Mouse (Mus musculus) T-helper 2 cell (primary cell): ENCODE measurements around the gene Rps8.

Source experiments
- in situ Hi-C: fragments of 300-600 bp; cut with MboI, MseI; formaldehyde crosslinking; loops from one replicate; pipeline ENCODE4 v1.15.1; 2025; ENCODE audit warnings: high pct_unique_total_duplicates

The Rps8 gene

DNA sequence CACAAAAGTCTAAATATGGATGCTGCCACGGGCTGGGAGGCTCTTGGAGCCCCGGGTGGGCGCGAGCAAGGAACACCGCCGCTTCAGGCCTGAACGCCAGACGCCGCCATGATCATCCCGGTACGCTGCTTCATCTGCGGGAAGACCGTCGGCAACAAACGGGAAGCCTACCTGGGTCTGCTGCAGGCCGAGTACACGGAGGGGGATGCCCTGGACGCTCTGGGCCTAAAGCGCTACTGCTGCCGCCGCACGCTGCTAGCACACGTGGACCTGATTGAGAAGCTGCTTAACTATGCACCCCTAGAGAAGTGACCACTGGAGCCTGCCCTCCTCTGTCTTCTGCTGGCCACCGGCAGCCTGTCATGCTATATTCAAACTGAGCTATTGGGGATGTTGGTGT is 7.2 kb downstream of the Rps8 start:
- in situ Hi-C loops = no loop called here

DNA sequence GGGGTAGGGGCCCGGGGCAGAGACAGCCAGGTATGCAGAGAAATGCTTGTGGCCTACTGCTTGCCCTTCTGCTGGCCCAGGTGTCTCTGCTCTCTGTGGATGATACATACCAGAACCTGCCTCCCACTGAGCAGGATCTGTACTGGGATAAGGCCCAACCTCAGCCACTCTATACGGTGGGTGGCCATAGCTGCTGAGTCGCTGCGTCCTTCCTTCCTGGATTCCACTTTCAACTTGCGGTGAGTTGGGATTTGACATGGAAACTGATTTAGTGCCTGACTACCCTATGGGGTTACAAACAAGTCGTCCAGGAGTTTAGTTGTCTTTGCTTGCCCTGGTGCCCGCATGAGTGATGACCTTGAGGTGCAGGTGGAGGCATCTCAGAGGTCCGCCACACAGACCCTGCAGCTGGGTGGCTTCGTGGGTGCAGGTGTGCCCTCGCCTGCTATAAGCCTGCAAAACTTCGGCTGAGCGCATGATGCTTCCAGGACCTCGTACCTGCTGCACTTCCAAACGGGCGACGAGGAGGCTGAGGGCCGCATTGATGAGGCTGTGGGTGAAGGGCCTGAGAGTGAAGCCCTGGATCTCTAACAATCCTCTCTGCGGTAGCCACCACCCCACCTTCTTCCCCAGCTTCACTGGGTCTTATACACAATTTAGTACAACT is 7.9 kb downstream of the Rps8 start:
- in situ Hi-C loops = no loop called here

DNA sequence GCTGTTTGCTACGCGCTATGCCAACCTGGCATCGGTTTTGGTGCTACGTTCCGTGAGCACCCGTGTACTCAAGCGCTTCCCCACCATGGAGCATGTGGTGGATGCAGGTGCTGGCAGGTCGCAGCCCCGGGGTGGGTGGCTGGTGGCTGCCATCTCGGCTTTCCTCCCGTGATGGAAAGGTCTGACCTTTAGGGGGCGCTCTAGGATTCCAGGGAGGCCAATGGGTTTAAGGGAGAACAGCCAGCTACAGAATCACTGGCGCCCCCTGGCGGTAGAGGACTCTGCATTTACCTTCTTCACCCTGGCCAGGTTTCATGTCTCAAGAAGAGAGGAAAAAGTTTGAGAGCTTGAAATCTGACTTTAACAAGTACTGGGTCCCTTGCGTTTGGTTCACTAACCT is 9.9 kb downstream of the Rps8 start:
- in situ Hi-C loops = no loop called here

DNA sequence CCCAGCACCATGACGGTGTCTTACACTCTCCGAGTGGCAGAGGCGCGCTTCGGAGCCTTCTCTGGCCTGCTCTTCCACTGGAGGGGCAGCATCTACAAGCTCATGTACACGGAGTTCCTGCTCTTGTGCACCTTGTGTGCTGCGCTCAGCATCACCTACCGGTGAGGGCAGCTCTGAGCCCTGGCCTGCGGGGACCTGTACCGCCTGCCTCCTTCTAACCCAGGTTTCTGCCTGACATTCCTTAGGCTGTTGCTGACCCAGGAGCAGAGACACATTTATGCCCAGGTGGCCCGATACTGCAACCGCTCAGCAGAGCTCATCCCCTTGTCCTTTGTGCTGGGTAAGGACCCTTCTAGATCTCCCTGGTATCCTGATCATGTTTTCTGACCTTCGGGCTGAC is 10.8 kb downstream of the Rps8 start:
- in situ Hi-C loops = no loop called here

DNA sequence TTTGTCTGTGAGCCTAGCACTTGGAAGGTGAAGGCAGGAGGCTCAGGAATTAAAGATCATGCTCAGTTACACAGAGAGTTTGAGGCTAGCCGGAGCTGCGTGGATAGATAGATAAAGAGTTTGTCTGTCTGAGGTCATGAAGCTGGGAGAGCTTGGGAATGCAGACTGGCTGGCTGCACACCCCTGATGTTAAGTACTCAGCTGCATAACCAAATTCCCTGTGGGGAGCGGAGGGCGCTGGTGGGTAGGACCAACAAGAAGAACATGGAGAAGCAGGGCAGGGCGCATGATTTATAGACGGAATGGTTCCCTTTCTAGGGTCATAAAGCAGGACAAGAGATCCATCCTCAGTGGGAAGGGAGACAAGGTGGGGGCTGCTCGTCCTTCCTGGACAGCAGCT is 13.0 kb downstream of the Rps8 start:
- in situ Hi-C loops = no loop called here

DNA sequence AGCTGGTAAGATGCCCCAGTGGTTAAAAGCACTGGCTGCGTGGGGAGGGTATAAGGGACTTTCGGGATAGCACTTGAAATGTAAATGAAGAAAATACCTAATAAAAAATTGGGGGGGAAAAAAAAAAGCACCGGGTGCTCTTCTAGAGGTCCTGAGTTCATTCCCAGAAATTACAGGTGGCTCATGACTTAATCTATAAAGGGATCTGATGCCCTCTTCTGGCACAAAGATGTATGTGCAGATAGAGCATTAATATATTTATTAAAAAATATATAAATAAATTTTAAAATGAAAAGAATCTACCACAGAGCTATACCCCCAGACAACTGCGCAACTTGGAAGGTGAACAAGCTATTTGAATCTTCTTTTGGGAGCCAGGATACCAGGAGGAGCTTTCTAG is 15.4 kb downstream of the Rps8 start:
- in situ Hi-C loops = no loop called here

DNA sequence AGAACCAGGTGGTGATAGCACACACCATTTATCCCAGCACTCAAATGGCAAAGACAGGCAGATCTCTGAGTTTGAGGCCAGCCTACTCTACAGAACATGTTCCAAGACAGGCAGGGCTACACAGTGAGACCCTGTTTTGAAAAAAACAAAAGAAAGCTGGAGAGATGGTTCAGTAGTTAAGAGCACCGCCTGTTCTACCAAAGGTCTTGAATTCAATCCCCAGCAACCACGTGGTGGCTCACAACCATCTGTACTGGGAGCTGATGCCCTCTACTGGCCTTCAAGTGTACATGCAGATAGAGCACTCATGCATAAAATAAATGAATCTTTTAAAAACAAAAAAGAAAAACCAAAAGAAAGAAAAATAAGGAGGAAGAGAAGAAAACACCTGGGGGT is 16.8 kb downstream of the Rps8 start:
- in situ Hi-C loops = loop anchor here (10.0 kb wide), 1 partner anchor 314 kb away; the partner anchor contains the start of gene Hpdl

DNA sequence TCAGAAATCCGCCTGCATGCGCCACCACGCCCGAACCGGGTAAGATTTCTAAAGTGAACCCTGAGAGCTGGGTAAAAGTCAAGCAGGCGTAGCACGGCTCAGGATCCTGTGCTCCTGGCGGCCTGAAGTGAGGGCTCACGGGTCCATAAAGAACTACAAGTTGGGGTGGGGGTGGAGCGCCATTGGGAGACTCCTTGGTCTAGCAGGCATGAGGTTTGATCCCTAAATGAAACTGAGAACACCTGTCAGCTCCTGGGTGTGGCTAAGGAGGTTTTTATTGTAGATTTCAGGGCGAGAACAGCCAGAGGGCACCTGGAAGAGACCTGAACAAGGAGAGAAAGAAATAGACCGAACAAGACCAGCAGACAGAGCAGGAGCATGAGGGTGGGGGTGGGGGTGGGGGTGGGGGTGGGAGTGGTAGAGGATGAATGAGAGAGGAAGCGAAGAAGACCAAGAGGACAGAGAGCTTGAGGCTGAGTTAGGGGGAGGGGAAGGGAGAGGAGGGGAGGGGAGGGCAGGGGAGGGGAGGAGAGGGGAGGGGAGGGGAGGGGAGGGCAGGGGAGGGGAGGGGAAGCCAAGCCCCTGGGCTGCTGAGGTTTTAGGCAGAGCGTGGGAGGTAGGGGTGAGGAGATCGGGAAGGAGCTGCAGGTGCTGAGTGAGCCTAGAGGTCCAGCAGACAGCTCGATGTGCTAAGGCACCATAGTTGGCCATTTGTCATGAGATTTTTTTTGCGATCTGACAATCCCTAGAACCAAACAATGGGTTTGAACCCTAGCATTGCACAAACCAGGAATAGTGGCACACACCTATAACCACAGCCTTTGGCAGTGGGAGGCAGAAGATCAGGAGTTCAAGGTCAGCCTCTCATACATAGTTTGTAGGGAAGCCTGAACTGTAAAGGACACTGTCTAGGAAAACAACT is 17.5 kb downstream of the Rps8 start:
- in situ Hi-C loops = loop anchor here (10.0 kb wide), 1 partner anchor 314 kb away; the partner anchor contains the start of gene Hpdl

DNA sequence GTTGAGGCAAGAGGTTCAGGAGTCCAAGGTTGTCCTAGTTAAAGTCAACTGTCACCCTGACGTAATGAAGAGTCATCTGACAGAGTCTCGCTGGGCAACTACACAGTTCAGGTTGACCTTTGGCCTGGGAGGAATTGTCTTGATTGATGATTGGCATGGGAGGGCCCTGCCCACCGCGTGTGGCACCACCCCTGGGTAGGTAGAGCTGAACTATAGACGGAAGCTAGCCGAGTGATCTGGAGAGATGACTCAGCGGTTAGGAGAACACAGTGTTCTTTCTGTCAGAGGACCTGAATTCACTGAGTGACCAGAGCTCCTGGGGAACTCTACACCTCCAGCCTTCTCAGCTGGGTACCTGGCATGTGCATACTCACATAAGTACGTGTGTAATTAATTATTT is 20.0 kb downstream of the Rps8 start:
- in situ Hi-C loops = loop anchor here (10.0 kb wide), 1 partner anchor 311 kb away; the partner anchor contains the start of gene Hpdl

DNA sequence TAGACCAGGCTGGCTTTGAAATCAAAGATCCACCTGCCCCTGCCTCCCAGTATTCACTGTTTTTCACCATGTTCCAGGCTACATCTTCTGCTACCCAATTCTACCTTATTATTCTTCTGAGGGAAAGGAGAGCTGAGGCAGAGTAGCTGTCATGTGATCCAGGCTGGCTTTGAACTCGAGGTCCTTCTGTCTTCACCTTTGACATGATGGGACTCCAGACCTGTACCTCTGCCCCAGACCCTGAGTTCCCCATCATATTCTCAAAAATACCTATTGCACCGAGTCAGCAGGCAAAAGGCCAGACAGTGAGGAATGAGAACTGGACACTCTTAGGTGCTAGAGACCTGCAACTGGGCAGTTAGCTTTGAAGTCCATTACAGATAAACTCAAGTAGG is 21.4 kb downstream of the Rps8 start:
- in situ Hi-C loops = loop anchor here (5.0 to 10.0 kb wide), 2 partner anchors 137 to 310 kb away; partner anchors contain the start of genes Hectd3 and Hpdl

DNA sequence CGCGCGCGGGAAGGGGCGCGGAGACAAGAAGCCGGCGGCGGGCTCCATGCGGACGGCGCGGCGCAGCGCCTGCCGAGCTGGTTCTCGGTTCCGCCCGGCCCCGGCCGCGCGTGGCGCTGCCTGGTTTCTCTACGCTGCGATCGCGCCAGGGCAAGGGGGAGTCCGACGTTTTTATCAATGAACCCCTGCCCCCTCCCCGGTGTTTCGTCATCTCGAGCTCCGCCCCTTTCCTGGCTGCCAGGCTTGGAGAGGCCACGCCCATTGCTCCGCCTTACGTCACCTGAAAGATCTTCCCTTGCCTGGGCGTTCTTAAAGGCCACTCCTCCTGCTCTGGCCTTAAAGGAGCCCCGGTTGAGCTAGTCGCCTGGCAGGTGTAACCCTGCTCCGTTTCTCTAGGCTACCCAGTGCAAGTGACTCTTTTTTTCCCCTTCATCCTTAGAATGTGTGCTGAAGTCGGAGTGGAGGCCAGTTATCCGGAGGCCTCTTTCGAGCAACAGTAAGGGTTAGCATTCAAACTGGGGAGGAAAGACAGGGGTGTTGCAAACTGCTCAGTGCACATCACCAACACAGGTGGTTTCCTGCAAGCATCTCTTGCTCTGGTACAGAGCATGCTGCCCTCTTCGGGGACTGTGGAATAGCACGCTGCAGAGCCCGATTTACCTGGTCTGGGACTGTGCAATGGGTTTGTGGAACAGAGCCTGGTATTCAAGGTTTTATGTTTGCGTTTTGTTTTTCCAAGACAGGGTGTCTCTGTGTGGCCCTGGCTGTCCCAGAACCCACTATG is 22.0 kb downstream of the Rps8 start, which contains the start of gene Plk3:
TSS of gene Plk3 (minus strand) at position 147 of the 784 bp plus-strand sequence.
- in situ Hi-C loops = loop anchor here (5.0 to 10.0 kb wide), 2 partner anchors 137 to 309 kb away; partner anchors contain the start of genes Hectd3 and Hpdl

DNA sequence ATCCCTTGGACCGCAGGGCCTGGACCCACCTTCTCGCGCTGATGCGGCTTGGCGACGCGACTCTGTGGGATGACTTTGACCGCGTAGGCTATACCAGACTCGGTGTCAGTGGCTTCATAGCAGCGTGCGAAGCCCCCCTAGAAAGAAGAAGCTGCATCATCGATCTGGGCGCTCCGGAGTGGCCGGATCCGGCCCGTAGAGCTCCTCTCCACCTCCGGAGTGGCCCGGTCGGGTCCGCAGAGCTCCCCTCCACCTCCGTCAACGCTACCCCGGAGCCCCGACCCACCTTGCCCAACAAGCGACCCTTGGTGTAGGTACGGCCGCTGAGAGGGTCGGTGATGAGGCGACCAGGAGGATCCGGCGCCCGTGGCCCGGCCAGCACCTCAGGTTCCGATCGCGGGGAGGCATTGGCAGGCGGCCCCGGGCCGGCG is 22.7 kb downstream of the Rps8 start:
- in situ Hi-C loops = loop anchor here (5.0 to 10.0 kb wide), 2 partner anchors 136 to 309 kb away; partner anchors contain the start of genes Hectd3 and Hpdl

DNA sequence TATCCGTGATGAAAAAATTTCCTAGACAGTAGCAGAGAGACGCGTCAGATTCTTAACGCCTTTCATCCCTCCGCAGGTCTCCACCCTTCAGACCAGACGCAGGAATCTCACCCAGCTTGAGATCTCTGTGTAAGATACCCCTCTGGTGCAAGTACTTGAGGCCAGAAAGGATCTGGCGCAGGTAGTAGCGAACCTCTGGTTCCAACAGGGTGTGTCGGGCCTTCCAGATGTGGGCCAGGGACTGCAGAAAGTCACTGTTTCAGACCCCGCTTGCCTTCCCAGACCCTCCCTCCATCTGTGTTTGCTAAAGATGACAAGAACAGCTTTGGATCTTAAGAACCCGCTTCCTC is 23.3 kb downstream of the Rps8 start:
- in situ Hi-C loops = loop anchor here (5.0 to 10.0 kb wide), 2 partner anchors 135 to 308 kb away; partner anchors contain the start of genes Hectd3 and Hpdl

DNA sequence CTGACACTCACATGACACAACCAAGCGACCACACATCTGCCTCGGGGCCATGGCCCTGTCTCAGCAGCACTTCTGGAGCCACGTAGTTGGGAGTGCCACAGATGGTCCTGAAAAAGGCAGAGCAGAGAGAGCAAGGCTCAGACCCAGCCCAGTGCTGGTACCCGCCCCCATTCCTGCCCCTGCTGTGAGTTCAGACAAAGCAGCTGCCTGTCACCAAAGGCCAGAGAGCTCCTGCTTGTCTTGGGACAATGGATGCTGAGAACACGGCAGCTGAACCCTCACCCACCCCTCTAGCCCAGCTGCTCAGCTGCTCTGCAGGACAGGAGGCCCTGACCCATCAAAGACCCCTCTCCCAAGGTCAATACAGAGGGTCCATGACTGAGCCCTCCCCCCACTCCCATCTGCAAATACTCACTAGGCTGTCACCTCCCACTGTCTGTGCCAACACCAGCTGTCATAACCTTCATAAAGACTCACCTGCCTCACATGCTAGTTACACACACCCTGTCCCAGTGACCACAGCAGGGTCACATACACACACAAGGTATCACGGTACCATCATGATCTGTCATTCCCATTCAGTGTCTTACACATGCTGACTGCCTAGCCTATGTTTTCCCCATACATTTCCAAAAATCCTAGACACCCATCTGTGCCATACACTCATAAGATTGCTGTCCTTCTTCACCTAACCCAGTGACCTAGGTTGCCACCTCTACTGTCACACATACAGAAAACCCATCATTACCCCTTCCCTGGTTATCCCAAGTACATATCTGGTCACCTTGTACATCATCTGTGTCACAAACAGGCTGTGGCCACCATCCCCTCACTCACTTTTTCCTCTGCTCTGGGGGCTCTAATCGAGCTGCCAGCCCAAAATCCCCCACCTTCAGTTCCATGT is 23.9 kb downstream of the Rps8 start:
- in situ Hi-C loops = loop anchor here (5.0 to 10.0 kb wide), 2 partner anchors 135 to 307 kb away; partner anchors contain the start of genes Hectd3 and Hpdl

DNA sequence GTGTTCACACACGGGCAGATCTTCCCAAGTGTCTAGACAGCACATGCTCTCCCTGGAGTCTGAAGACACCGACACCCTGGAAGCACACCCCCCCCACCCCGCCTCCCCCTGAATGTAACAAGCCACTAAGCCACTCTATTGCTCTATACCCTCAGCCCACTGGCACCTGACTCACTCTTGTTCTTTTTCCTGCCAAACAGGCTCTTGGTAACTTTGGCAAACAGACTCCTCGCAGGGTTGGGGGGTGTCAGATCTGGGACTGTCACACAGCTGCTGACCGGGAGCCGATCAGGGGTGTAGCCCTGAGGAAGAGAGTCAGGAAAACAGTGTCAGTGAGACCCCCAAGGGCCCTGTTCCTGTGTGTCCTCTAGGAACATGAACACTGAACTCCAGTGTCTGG is 24.8 kb downstream of the Rps8 start:
- in situ Hi-C loops = loop anchor here (5.0 to 10.0 kb wide), 2 partner anchors 134 to 306 kb away; partner anchors contain the start of genes Hectd3 and Hpdl

DNA sequence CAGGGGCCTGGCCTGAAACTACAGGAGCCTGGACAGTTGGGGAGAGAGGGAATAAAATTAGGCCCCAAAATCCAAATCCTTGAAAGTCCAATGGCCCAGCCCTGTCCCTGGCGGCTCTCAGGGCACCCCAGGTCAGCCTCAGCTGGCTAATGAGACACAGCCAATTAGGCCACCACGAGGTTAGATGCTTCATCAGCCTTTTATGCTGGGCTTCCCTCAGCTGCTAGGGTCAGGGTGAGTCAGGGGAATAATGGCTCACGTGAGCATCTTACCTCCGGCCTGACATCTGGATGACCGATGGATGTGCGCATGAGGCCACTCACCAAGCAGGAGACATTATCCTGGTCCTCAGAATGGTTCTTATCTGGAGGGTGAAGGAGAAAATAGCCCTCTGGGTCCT is 25.3 kb downstream of the Rps8 start:
- in situ Hi-C loops = loop anchor here (5.0 to 10.0 kb wide), 2 partner anchors 133 to 306 kb away; partner anchors contain the start of genes Hectd3 and Hpdl

DNA sequence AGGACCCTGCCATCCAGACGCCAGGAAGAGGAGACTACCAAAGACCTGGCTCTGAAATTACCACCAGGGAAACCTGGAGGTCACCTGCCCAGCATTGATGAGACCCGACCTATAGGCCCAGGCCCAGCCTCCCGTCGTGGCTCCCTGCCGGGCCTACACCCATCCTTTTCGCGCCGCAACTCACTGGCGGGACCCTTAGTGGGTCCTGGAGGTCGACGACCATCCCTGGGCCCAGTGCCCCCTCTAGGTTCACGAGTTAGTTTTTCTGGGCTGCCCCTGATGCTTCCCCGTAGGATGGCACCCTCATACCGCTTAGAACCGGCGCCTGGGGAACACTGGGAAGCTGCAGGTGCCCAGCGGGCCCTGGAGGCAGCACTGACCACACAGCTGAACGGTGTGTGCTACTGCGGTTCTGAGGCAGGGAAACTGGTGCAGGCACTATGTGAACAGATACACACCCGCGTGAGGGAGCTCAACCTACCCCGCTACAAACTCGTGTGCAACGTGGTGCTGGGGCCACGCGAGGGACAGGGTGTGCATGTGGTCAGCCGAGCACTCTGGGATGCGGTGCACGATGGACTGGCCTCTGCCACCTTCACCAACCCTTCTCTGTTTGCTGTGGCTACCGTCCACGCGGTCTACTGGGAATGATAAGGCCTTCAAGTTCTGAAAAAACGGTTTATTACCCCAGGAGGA is 27.9 kb downstream of the Rps8 start:
- in situ Hi-C loops = no loop called here

DNA sequence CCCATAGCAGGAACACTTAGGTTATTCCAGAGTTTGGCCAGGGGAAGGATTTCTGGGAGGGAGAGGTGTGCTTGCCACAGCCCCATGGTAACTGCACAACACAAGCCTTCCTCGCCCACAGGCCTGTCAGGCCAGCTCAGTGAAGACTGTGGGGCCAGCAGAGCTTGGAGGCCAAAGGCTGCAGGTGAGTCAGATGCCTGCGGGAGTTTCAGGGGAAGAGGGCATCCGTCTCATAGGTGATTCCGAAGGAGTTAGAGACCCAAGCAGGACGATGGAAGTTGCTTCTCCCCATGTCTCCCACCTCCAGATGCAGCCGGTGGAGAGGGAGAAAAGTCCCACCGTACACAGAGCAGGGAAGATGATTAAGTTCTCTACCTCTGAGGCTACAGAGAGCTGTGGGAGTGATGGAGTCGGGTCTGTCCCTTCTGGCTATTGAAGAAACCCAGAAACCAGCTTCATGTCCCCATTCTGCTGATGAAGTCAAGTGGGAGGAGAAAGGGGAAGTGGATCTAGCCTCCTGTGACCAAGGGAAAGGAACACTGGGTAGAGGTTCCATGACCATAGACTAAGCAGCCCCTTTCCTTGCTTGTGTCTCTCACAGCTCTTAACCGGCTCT is 29.3 kb downstream of the Rps8 start, which contains the start of gene Tctex1d4:
TSS of gene Tctex1d4 (plus strand) at position 120 of the 616 bp plus-strand sequence.
- in situ Hi-C loops = no loop called here
